Mouse (Mus musculus): Measurements from ENCODE around the gene Ugt1a8. TPM values are rescaled to one million over a fixed set of nuclear protein-coding genes. Genes with fewer than 3 reads are reported as not detected.

Ugt1a8 gene
- total and polyA plus RNA-seq, 2 experiments = 0.07 to 4.0 TPM

- H3K79me2 ChIP-seq (ENCODE audit: control insufficient read depth, insufficient read depth, low read length) = peaks cover 12% of the 10 kb centered on the region; the same call in 1 of the 2 replicates
- no peak for DNase-seq (ENCODE audit: extremely low read depth, low read depth, low spot score)
- no peaks in the 10 kb centered on the region for H3K27me3 ChIP-seq (ENCODE audit: control insufficient read depth, insufficient read depth, low read length)
- peaks cover 33% of the 10 kb centered on the region for H3K4me1 ChIP-seq (ENCODE audit: control insufficient read depth, insufficient read depth, low read length)
- no peak for TF ChIP-seq POLR2A (IDR thresholded peaks at IDR 0.05; ENCODE audit: extremely low read depth, insufficient read depth, low read length)
- no peak for TF ChIP-seq CTCF (IDR thresholded peaks at IDR 0.05; ENCODE audit: low read depth, low read length)
- H3K4me3 ChIP-seq (ENCODE audit: insufficient read depth, low read depth, low read length) = no peak overlapping the region
- H3K27ac ChIP-seq (replicated peaks; ENCODE audit: insufficient read depth, low read depth, low read length) = no peak overlapping the region
- WGBS = 82% methylated on average over 7 of the region's 7 CpGs
- H3K36me3 ChIP-seq (ENCODE audit: control insufficient read depth, insufficient read depth, low read length) = peaks cover 58% of the 10 kb centered on the region
- H3K9ac ChIP-seq (ENCODE audit: low read depth, low read length) = no peak overlapping the region
These were observed 176.7 kb downstream of the Ugt1a8 start for GRCm38 (mm10) chr1:88264237-88264868.

- Histone ChIP-seq H3K4me1 (ENCODE audit: control insufficient read depth, insufficient read depth, low read length) (peaks cover 33% of the 10 kb centered on the region), H3K36me3 (ENCODE audit: control insufficient read depth, insufficient read depth, low read length) (peaks cover 60% of the 10 kb centered on the region), H3K9ac (ENCODE audit: low read depth, low read length) (no peak overlapping the region), H3K27ac (replicated peaks; ENCODE audit: insufficient read depth, low read depth, low read length) (no peak overlapping the region), H3K4me3 (ENCODE audit: insufficient read depth, low read depth, low read length) (no peak overlapping the region), H3K79me2 (ENCODE audit: control insufficient read depth, insufficient read depth, low read length) (peaks cover 12% of the 10 kb centered on the region; the same call in 1 of the 2 replicates), H3K27me3 (ENCODE audit: control insufficient read depth, insufficient read depth, low read length) (no peaks in the 10 kb centered on the region)
- DNase-seq (ENCODE audit: extremely low read depth, low read depth, low spot score) = no peak
- TF ChIP-seq POLR2A (IDR thresholded peaks at IDR 0.05; ENCODE audit: extremely low read depth, insufficient read depth, low read length) = no peak
- TF ChIP-seq CTCF (IDR thresholded peaks at IDR 0.05; ENCODE audit: low read depth, low read length) = no peak
- 72% methylated on average over 4 of the region's 4 CpGs for WGBS
These were observed 177.2 kb downstream of the Ugt1a8 start for GRCm38 (mm10) chr1:88264869-88265240.

GRCm38 (mm10) chr1:88266123-88266522 lies 178.5 kb downstream of the Ugt1a8 start:
- WGBS = 89% methylated on average over 13 of the region's 13 CpGs
- Histone ChIP-seq H3K9ac (ENCODE audit: low read depth, low read length) (no peak overlapping the region), H3K36me3 (ENCODE audit: control insufficient read depth, insufficient read depth, low read length) (peaks cover 60% of the 10 kb centered on the region), H3K79me2 (ENCODE audit: control insufficient read depth, insufficient read depth, low read length) (peaks cover 12% of the 10 kb centered on the region; the same call in 1 of the 2 replicates), H3K27me3 (ENCODE audit: control insufficient read depth, insufficient read depth, low read length) (no peaks in the 10 kb centered on the region), H3K4me3 (ENCODE audit: insufficient read depth, low read depth, low read length) (no peak overlapping the region), H3K4me1 (ENCODE audit: control insufficient read depth, insufficient read depth, low read length) (peaks cover 27% of the 10 kb centered on the region), H3K27ac (replicated peaks; ENCODE audit: insufficient read depth, low read depth, low read length) (no peak overlapping the region)
- TF ChIP-seq CTCF (IDR thresholded peaks at IDR 0.05; ENCODE audit: low read depth, low read length) = no peak
- TF ChIP-seq POLR2A (IDR thresholded peaks at IDR 0.05; ENCODE audit: extremely low read depth, insufficient read depth, low read length) = no peak
- no peak for DNase-seq (ENCODE audit: extremely low read depth, low read depth, low spot score)

GRCm38 (mm10) chr1:88267489-88267888 lies 179.9 kb downstream of the Ugt1a8 start:
- no peak for TF ChIP-seq CTCF (IDR thresholded peaks at IDR 0.05; ENCODE audit: low read depth, low read length)
- no peak for TF ChIP-seq POLR2A (IDR thresholded peaks at IDR 0.05; ENCODE audit: extremely low read depth, insufficient read depth, low read length)
- 75% methylated on average over 6 of the region's 6 CpGs for WGBS
- peaks cover 28% of the 10 kb centered on the region for H3K4me1 ChIP-seq (ENCODE audit: control insufficient read depth, insufficient read depth, low read length)
- no peaks in the 10 kb centered on the region for H3K27me3 ChIP-seq (ENCODE audit: control insufficient read depth, insufficient read depth, low read length)
- peak overlapping the region; percentile 43 for H3K27ac ChIP-seq (replicated peaks; ENCODE audit: insufficient read depth, low read depth, low read length)
- H3K36me3 ChIP-seq (ENCODE audit: control insufficient read depth, insufficient read depth, low read length) = peaks cover 60% of the 10 kb centered on the region
- peaks cover 12% of the 10 kb centered on the region; the same call in 1 of the 2 replicates for H3K79me2 ChIP-seq (ENCODE audit: control insufficient read depth, insufficient read depth, low read length)
- peak overlapping the region; percentile 1; the same call in 1 of the 2 replicates for H3K9ac ChIP-seq (ENCODE audit: low read depth, low read length)
- DNase-seq (ENCODE audit: extremely low read depth, low read depth, low spot score) = peak; percentile 91
- H3K4me3 ChIP-seq (ENCODE audit: insufficient read depth, low read depth, low read length) = no peak overlapping the region

- 28% methylated on average over 6 of the region's 6 CpGs for WGBS
- peak; percentile 100 for DNase-seq (ENCODE audit: extremely low read depth, low read depth, low spot score)
- Histone ChIP-seq H3K27me3 (ENCODE audit: control insufficient read depth, insufficient read depth, low read length) (no peaks in the 10 kb centered on the region), H3K4me3 (ENCODE audit: insufficient read depth, low read depth, low read length) (no peak overlapping the region), H3K36me3 (ENCODE audit: control insufficient read depth, insufficient read depth, low read length) (peaks cover 56% of the 10 kb centered on the region), H3K9ac (ENCODE audit: low read depth, low read length) (no peak overlapping the region), H3K27ac (replicated peaks; ENCODE audit: insufficient read depth, low read depth, low read length) (peak overlapping the region; percentile 43), H3K4me1 (ENCODE audit: control insufficient read depth, insufficient read depth, low read length) (peaks cover 28% of the 10 kb centered on the region), H3K79me2 (ENCODE audit: control insufficient read depth, insufficient read depth, low read length) (peaks cover 12% of the 10 kb centered on the region; the same call in 1 of the 2 replicates)
- TF ChIP-seq POLR2A (IDR thresholded peaks at IDR 0.05; ENCODE audit: extremely low read depth, insufficient read depth, low read length) (no peak), CTCF (IDR thresholded peaks at IDR 0.05; ENCODE audit: low read depth, low read length) (no peak)
These were observed 180.5 kb downstream of the Ugt1a8 start for GRCm38 (mm10) chr1:88268070-88268469.

Other genes with a start within 250 kb of the Ugt1a8 start
- gene Dgkd, start 234.5 kb upstream of the Ugt1a8 start, total RNA-seq (2014; rRNA removed) = 12.4 and 14.8 TPM in 2 replicates
- 7.1 and 9.6 TPM in 2 replicates for gene Dgkd, start 234.5 kb upstream of the Ugt1a8 start, polyA plus RNA-seq (2012; rRNA removed)
- 29.4 and 29.8 TPM in 2 replicates for gene Usp40, start 79.3 kb upstream of the Ugt1a8 start, total RNA-seq (2014; rRNA removed)
- gene Usp40, start 79.3 kb upstream of the Ugt1a8 start, polyA plus RNA-seq (2012; rRNA removed) = 6.4 and 8.6 TPM in 2 replicates
- 6.4 and 6.9 TPM in 2 replicates for gene Ugt1a10, start 32.4 kb upstream of the Ugt1a8 start, total RNA-seq (2014; rRNA removed)
- gene Ugt1a10, start 32.4 kb upstream of the Ugt1a8 start, polyA plus RNA-seq (2012; rRNA removed) = 1.2 and 2.8 TPM in 2 replicates
- gene Ugt1a9, start 17.0 kb upstream of the Ugt1a8 start, total RNA-seq (2014; rRNA removed) = 177 and 194 TPM in 2 replicates
- 142 and 259 TPM in 2 replicates for gene Ugt1a9, start 17.0 kb upstream of the Ugt1a8 start, polyA plus RNA-seq (2012; rRNA removed)
- 20.1 and 51.1 TPM in 2 replicates for gene Ugt1a7c, start 7.2 kb downstream of the Ugt1a8 start, total RNA-seq (2014; rRNA removed)
- 2.0 and 3.9 TPM in 2 replicates for gene Ugt1a7c, start 7.2 kb downstream of the Ugt1a8 start, polyA plus RNA-seq (2012; rRNA removed)
- 97.1 and 102 TPM in 2 replicates for gene Ugt1a6b, start 15.4 kb downstream of the Ugt1a8 start, total RNA-seq (2014; rRNA removed)
- 77.3 and 91.0 TPM in 2 replicates for gene Ugt1a6b, start 15.4 kb downstream of the Ugt1a8 start, polyA plus RNA-seq (2012; rRNA removed)
- 55.4 and 90.9 TPM in 2 replicates for gene Ugt1a6a, start 47.0 kb downstream of the Ugt1a8 start, total RNA-seq (2014; rRNA removed)
- gene Ugt1a6a, start 47.0 kb downstream of the Ugt1a8 start, polyA plus RNA-seq (2012; rRNA removed) = 84.4 and 106 TPM in 2 replicates
- gene Ugt1a5, start 78.2 kb downstream of the Ugt1a8 start, total RNA-seq (2014; rRNA removed) = 75.8 and 159 TPM in 2 replicates
- gene Ugt1a5, start 78.2 kb downstream of the Ugt1a8 start, polyA plus RNA-seq (2012; rRNA removed) = 41.5 and 119 TPM in 2 replicates
- gene Ugt1a2, start 112.8 kb downstream of the Ugt1a8 start, total RNA-seq (2014; rRNA removed) = 9.5 and 10.4 TPM in 2 replicates
- gene Ugt1a2, start 112.8 kb downstream of the Ugt1a8 start, polyA plus RNA-seq (2012; rRNA removed) = 0.29 and 0.57 TPM in 2 replicates
- not detected in 2 replicates for gene Dnajb3, start 118.0 kb downstream of the Ugt1a8 start, total RNA-seq (2014; rRNA removed)
- 0.17 TPM in 1 of 2 replicates, not detected in the other for gene Dnajb3, start 118.0 kb downstream of the Ugt1a8 start, polyA plus RNA-seq (2012; rRNA removed)
- 662 and 719 TPM in 2 replicates for gene Ugt1a1, start 124.1 kb downstream of the Ugt1a8 start, total RNA-seq (2014; rRNA removed)
- 408 and 574 TPM in 2 replicates for gene Ugt1a1, start 124.1 kb downstream of the Ugt1a8 start, polyA plus RNA-seq (2012; rRNA removed)
- gene Mroh2a, start 139.2 kb downstream of the Ugt1a8 start, total RNA-seq (2014; rRNA removed) = 0.27 and 1.0 TPM in 2 replicates
- gene Mroh2a, start 139.2 kb downstream of the Ugt1a8 start, polyA plus RNA-seq (2012; rRNA removed) = 0.77 and 0.82 TPM in 2 replicates
- gene Hjurp, start 189.8 kb downstream of the Ugt1a8 start, total RNA-seq (2014; rRNA removed) = 78.7 and 90.1 TPM in 2 replicates
- 31.4 and 32.8 TPM in 2 replicates for gene Hjurp, start 189.8 kb downstream of the Ugt1a8 start, polyA plus RNA-seq (2012; rRNA removed)
- under 0.01 TPM in 2 replicates for gene Trpm8, start 189.8 kb downstream of the Ugt1a8 start, total RNA-seq (2014; rRNA removed)
- gene Trpm8, start 189.8 kb downstream of the Ugt1a8 start, polyA plus RNA-seq (2012; rRNA removed) = 0.01 and 0.02 TPM in 2 replicates